Mouse (Mus musculus): Measurements from ENCODE around the gene Trappc3l. TPM values are rescaled to one million over a fixed set of nuclear protein-coding genes. Genes with fewer than 3 reads are reported as not detected.
"Not testable (repeated sequence)": the region's sequence is repeated elsewhere in the genome, so short reads cannot be mapped to it uniquely, and the experiment has no call there.

The Trappc3l gene
- not detected for total RNA-seq (2021)
- long read RNA-seq, experiment 1, partial matches to known transcripts = 1 of 2 reads
- long read RNA-seq, experiment 1, other reads (novel, unspliced or antisense) = 1 of 2 reads
- long read RNA-seq, experiment 2 = 0 reads

DNA sequence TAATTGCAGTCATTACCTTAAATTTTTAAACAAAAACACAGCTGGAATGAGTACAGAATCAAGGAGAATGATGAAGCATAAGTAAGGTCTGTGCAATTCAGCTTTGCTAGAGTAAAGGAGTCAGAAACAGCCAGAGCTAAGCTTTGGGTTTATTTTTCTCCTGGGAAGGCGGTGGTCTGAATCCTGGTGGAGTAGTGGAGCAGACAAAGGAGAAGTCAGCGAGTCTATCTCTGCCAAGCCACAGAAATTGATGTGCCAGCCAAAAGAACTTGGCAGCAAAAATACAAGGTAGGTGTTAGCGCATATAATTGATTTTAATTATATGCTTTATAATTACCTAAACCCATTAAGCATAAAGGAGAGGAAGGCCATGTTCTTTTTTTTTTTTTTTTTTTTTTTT, at the start of gene Trappc3l:
Gene Trappc3l, plus strand, starts transcription at position 197 of the 400 bp plus-strand sequence.
- intact Hi-C loops (cut with DNase I) = loop anchor here (2.0 to 5.0 kb wide), 3 partner anchors 60 to 289 kb away; partner anchors contain the start of gene Calhm5
- no peak for DNase-seq (ENCODE audit: low spot score in 2 of 2)

DNA sequence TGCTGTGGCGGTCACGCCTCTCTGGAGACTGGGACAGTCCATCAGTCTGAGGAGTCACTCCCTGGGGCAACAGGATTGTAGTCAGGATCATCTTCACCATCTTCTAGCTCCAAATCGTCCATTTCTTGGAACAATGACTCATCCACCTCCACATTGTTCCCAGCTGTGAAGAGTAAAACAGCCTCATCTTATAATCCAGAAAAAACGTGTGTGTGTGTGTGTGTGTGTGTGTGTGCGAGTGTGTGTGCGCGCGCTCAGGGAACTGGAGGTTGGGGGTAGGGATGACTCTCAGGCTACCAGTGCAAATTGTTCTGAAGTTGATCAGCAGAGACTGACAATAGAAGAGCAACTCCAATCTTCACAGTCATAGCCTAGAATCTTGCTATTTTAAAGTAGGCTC, 40.7 kb upstream of the Trappc3l start:
- intact Hi-C loops (cut with DNase I); DNase-seq (ENCODE audit: low spot score in 2 of 2): not testable (repeated sequence)

DNA sequence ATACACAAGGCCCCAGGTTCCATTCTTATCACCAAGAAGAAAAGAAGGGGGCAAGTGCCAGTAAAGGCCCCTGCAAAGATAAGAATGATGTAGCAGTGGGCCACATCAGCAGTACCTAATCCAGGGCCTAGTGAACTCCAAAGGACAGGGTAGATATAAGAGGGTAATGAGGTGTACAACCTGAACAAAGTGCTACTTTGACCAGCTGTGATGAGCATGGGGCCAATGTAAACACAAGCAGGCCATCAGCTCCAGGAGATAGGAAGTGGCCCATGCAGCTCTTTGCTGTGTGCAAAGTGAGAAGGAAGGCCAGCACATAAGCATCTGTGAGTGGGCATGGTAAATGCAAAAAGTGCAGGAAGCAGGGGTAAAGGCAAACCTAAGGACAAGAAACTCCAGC, 39.0 kb upstream of the Trappc3l start:
- intact Hi-C loops (cut with DNase I) = no loop called here

DNA sequence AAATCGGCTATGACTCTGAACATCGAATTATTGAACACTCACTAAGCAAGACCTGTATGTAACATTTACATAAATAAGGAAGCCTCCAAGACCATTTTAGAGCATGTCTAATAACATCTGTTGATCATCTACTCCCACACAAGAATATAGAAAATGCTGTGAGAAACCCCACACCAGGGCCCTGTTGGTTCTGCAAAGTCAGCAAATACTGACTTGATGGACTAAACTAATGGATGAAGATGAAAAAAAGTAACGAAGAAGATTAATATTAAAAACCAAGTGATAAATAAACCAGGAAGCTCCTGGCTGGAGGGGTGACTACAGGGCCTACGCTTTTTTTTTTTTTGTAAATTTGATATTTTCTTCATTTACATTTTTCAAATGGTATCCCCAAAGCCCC, 24.8 kb upstream of the Trappc3l start:
- intact Hi-C loops (cut with DNase I) = no loop called here
- DNase-seq (ENCODE audit: low spot score in 2 of 2) = no peak

More for the DNA sequence above, 39.0 kb upstream of the Trappc3l start:
- DNase-seq (ENCODE audit: low spot score in 2 of 2) = no peak

DNA sequence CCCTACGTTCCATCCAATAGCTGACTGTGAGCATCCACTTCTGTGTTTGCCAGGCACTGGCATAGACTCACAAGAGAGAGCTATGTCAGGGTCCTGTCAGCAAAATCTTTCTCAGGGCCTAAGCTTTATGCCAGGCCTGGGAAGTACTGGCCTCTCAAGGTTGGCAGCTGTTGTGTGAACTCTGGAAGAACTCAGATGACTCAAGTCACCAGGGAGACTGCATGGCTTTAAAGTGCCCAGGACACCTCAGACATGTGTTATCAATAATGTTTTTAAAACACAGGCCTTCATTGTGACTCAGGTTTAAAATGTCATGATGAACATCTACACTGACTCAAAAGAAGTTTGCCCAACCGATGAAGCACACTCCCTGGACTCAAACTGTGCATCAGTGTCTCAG, 24.2 kb upstream of the Trappc3l start:
- intact Hi-C loops (cut with DNase I) = no loop called here
- DNase-seq (ENCODE audit: low spot score in 2 of 2) = no peak

DNA sequence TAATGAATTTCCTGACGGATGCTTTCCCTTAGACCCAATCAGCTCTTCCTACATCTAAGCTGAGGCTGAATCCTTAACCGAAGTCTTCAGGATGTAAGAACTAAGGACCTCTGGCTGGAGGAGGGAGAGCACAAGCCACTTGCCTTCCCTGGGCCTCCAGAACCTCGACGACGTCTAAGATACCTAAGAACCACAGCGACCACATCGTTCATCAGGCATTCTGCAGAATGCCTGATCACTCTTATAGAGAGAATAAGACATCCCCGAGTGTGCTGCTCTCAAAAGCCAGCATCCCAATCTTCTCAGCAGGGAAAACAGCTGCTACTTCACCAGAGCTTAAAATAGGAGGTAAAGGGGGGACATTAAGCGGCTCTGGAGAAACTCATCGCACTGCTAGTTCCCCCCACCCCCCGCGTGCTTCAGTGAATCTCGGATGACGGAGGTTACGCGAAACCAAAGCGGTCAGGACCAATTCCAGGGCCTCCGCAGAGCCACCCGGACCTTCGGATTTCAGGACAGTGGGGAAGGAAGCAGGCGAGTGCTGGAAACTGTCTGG, 18.6 kb upstream of the Trappc3l start:
- DNase-seq (ENCODE audit: low spot score in 2 of 2) = peak; percentile 20 to 22
- intact Hi-C loops (cut with DNase I) = loop anchor here (2.0 kb wide), 1 partner anchor 262 kb away; no protein-coding TSS in a partner anchor

DNA sequence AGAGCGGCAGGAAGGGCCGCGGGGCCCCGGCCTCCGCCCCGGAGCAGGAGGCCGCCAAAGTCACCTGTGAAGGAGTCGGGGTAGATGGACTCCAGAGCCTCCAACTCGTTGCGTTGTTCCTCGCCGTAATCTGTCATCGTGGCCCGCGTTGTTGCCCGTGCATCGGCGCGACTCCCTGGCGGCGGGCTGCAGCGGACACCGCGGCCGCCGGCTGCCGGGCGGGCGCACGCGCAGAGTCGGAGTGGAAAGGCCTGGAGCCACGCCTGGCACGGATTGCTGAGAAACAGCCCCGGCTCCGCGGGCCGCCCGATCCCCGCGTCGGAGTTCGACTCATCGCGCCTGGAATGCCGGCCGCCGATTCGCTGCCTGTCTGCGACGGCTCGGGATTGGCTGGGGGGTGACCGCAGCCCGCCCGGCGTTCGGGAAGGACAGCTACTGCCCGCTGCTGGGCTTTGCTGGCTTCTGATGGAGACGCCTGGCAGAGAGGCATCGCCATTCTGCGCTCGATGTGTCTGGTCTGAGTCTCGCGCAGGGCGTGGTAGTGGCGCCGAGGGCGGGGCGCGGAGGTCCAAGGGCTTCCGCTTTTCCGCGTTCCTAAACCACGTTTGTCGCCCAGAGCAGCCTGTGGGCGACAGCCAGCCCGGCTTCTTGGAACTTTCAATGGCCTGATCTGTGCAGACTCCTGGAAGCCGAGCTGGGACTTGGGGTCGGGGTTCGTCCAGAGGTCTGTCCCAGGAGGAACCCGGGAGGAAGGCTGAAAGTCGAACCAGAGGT, 17.9 kb upstream of the Trappc3l start, which contains the start of gene Rwdd1:
Gene Rwdd1, minus strand, starts transcription at position 323 of the 774 bp plus-strand sequence.
- DNase-seq (ENCODE audit: low spot score in 2 of 2) = peak; percentile 98
- intact Hi-C loops (cut with DNase I) = loop anchor here (2.0 kb wide), 1 partner anchor 261 kb away; no protein-coding TSS in a partner anchor

DNA sequence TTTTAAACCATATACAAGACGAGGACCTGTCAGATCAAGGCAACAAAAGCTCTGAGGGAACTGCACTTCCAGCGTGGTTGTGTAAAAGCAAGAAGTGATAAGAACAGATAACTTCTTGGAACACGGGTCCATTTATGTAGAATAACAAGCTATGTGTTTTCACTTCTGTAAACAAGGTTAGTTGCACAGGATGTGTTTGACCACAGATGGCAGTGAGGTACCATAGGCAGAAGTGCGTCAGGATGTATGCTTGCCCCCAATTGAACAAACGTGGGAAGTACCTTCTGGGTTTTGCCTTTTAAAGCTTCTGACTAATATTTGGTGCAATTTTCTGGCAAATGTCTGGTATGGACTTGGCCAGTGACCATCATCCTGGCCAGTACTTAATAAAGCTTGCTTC, 7.1 kb upstream of the Trappc3l start:
- no peak for DNase-seq (ENCODE audit: low spot score in 2 of 2)
- intact Hi-C loops (cut with DNase I) = no loop called here

DNA sequence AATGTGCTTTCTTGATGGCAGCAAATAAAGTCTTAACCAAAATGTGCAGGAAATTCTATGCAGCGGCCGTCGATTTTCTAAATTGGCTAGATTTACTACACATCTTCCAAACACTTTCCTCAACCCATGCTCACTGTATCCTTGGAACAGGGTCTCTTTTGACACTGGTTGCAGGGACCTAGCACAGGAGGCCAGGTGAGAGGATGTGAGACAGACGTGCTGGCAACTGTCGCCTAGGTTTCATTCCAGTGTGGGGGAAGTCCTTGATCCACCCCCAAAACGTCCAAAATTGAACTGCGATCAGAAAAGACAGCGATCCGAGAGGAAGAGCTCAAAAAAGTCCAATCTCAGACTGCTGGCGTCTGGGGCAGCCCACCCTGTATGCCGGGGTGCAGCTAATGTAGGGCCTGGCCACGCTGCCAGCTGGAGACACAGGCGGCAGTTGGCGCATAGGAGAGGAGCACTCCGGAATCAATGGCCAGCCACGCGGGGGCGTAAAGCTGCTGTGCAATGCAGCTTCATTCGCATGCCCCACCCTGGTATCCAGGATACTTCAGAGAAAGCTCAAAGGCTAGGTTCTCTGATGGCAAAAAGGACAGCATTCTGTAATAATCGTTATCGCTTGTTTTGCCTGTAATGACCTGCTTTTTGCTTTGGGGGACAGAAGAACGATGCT, 3.6 kb upstream of the Trappc3l start:
- intact Hi-C loops (cut with DNase I) = no loop called here

DNA sequence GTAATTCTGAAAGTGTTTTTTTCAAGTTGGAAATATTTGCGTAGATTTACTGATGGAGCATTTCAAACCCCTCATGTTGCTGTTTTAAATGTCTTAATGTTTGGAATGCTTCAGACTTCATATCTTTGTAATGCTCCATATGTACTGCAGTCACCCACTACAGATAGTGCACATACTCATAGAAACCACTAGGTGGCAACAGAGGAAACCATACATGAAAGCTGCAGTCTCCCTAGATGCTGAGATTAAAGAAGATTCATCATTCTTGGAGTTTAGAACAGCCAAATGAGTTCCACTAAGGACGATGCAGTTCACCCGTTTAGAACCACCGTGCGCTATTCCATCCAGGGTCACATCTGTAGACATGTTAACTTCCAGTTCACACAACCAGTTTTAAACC, 810 bp upstream of the Trappc3l start:
- peak; percentile 8 to 66 for DNase-seq (ENCODE audit: low spot score in 2 of 2)
- intact Hi-C loops (cut with DNase I) = loop anchor here (2.0 to 5.0 kb wide), 3 partner anchors 61 to 290 kb away; partner anchors contain the start of gene Calhm5

More for the DNA sequence above, 3.6 kb upstream of the Trappc3l start:
- peak; percentile 67 to 79 for DNase-seq (ENCODE audit: low spot score in 2 of 2)

DNA sequence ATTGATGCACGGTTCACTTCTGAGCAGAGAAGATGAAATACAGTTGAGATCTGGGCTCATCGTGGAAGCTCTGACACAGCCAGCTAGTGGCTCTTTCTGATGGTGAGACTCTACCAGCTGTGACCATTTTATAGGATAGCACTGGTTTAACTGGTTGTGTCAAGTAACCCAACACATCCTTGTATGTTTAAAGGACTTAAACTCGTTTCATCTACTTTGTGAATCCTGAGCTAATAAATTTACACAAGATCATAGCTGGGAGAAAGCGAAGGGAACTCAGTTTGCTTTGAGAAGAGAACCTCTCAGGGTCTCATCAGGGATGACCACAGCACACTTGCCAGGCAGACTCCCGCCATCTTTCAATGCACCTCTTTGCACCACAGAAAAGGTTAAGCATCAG, 6.8 kb downstream of the Trappc3l start, which contains the start of gene Calhm4:
Gene Calhm4, minus strand, starts transcription at position 101 of the 400 bp plus-strand sequence.
- intact Hi-C loops (cut with DNase I) = no loop called here

DNA sequence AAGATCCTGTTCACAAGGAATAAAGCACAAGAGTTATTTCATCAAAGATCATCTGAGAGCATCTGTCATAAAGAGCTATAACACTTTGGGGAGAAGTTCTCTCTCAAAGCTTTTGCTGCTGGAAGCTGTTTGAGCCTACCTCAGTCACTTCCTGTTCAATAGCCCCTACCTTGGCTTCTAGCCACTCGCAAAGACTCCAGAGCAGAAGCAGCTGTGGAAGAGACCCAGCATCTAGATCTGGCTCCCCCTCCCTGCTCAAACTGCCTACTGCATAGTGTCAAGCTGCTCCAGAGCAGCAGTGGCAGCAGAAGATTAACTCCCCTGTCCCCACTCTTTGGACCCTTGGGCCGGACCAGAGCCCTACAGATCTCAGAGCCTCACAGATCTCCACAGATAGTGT, 16.6 kb downstream of the Trappc3l start:
- intact Hi-C loops (cut with DNase I) = no loop called here
- DNase-seq (ENCODE audit: low spot score in 2 of 2) = no peak

More for the DNA sequence above, 6.8 kb downstream of the Trappc3l start, which contains the start of gene Calhm4:
- DNase-seq (ENCODE audit: low spot score in 2 of 2) = no peak

DNA sequence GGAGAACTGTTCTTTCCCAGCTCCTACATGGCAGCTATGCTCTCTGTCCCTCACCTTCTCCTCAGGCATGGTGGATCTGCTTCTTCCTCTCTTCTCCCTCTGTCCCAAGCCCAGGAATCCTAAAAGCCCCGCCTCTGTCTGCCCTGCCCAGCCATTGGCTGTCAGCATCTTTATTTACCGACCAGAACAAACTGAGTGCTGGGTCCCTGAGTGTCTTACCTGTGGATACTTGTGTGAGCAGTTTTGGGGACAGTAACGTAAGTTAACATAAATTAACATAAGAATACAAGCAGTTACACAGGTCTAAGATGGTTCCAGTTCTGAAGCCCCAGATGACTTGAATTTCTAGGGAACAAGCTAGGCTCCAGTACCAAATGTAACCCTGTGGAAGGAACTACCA, 29.2 kb downstream of the Trappc3l start:
- intact Hi-C loops (cut with DNase I) = no loop called here
- DNase-seq (ENCODE audit: low spot score in 2 of 2) = no peak

DNA sequence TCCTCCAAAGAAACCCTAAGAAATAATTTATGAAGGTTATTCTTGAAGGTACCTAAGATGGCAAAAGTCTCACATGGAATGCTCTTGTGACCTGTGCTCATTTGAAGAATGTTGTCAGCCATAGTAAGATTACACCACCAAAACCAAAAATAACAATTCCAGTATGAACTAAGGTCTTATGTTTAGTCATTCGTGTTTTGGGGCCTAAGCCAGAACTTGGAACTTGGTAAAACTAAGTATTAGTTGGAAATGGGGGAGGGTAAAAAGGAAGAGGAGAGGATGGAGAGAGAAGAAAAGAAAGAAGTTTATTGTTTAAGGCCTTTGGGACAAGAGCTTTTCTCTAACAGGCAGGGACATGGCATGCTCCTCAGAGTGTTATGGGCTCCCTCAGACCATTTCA, 32.2 kb downstream of the Trappc3l start:
- no peak for DNase-seq (ENCODE audit: low spot score in 2 of 2)
- intact Hi-C loops (cut with DNase I) = no loop called here

DNA sequence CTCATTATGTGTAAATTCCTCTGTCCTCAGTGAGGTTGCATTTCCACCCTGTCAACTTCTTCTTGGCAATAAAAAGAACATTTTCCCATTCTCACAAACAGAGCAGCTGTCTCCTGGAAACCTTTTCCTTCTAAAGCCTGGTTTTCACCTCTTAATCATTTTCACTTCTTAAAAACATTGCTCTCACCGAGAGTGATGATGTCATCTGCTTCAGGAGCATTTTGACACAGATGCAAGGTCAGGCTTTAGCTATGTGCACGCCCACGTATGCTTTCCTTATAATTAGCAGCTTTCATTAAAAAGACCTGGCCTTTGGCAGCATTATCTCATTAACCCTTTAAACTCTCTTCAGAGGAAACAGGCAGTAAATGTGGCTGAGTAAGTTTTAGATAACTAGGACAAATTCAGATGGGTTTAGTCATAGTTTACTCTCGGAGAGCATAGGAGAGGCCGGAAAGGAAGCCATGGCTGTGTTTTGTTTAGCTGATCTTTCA, 33.6 kb downstream of the Trappc3l start:
- intact Hi-C loops (cut with DNase I) = no loop called here
- no peak for DNase-seq (ENCODE audit: low spot score in 2 of 2)

DNA sequence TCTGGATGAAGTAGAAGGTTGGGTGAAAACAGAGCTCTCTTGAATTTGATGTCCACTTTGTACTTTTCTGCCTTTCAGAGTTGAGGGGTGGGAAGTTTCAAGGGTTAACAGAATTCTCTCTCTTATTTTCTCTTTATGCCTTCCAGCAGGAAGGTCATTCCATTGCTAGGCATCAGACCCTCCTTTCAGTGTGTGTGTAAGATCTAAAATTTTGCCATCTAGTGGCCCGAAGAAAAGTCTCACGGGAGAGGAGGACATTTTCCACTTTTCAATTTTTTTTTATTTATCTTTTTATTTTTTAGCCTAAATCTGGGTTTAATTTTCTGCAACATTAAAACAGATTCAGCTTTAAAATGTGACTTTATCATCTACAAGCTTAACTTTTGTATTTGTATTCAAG, 34.3 kb downstream of the Trappc3l start:
- DNase-seq (ENCODE audit: low spot score in 2 of 2) = no peak
- intact Hi-C loops (cut with DNase I) = no loop called here

DNA sequence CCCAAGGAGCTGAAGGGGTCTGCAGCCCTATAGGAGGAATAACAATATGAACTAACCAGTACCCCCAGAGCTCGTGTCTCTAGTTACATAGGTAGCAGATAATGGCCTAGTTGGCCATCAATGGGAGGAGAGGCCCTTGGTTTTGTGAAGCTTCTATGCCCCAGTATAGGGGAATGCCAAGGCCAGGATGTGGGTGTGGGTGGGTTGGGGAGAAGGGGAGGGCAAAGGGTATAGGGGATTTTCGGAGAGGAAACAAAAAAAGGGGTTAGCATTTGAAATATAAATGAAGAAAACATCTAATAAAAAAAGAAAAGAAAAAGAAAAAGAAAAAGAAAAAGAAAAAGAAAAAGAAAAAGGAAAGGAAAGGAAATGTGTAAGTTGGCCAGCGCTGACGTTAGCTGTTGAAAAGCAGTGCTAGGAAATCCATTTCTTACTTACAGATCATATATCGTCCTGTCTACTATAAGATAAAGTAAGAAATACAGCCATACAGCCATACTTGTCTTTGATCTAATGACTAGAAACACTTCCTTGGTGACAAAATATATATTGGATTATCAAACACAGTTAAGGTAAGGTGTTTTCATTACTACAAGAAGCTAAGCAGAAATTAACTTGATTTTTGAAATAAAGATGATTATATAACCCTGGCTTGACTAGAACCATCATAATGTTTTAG, 37.3 kb downstream of the Trappc3l start:
- no peak for DNase-seq (ENCODE audit: low spot score in 2 of 2)
- intact Hi-C loops (cut with DNase I) = no loop called here

DNA sequence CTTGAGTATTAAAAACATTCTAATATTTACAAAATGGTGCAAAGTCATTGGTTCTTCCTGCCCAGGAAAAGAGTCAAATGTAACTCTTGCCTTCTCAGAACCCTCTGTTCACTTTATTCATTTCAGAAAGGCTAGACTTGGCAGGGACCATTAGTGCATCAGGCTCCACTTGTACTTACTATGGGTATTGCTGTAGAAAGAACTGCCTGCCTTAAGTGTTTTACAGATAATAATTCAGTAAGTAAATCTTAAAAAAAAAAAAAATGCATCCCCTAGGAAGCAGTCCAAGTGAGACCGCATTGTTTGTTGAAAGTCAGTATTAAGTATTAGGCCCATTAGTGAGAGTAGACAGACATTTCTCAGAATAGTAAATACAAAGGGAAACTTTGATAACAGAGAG, 49.1 kb downstream of the Trappc3l start:
- intact Hi-C loops (cut with DNase I) = no loop called here
- no peak for DNase-seq (ENCODE audit: low spot score in 2 of 2)

DNA sequence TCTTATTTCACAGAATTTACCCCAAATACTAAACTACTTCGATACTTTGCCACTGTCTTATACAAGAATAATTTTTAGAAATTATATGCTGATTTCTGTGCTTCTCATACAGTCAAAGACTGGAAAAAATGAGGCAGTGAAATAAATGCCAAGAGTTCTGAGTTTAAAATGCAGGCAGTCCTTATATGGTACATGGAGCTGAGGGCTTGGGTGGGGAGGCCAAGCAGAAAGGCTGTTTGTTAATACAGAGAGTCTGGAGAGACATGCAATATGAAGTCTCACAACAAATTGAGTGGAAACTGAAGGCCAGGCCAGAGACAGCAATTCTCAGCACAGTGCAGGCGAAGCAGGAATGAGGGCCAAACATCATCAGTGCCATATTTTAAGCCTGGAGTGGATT, 51.1 kb downstream of the Trappc3l start:
- intact Hi-C loops (cut with DNase I) = no loop called here
- no peak for DNase-seq (ENCODE audit: low spot score in 2 of 2)

All from left cerebral cortex, postnatal 14 days (tissue).